Mouse (Mus musculus) lung, postnatal 0 days (tissue): ENCODE data around the gene Surf2.

ENCODE experiments used
- CTCF ChIP-seq: IDR thresholded peaks from 2 replicates; pipeline ENCODE4 v1.5.1; 2016; ENCODE audit warnings: antibody characterized with exemption, mild to moderate bottlenecking
- EP300 ChIP-seq: IDR thresholded peaks from 2 replicates; pipeline ENCODE4 v1.6.1; 2016; ENCODE audit warnings: antibody characterized with exemption, mild to moderate bottlenecking, control low read depth

GRCm38 (mm10) chr2:26921784-26922183, 5.6 kb downstream of the Surf2 start:
- TF ChIP-seq EP300 (no peak), CTCF (no peak)
